Mouse (Mus musculus) ES-CJ7 (cell line): ENCODE measurements around the gene Ccdc3.

Source experiments
- DNase-seq: peaks from one replicate; pipeline ENCODE4 v3.0.0; 2011; ENCODE audit warnings: low read depth, low spot score

The Ccdc3 gene

GRCm38 (mm10) chr2:5161002-5161745 is 23.6 kb downstream of the Ccdc3 start:
- DNase-seq, result peak; percentile 54

GRCm38 (mm10) chr2:5161908-5162674 is 24.5 kb downstream of the Ccdc3 start:
- no peak for DNase-seq

- DNase-seq, result peak; percentile 51
Observed at GRCm38 (mm10) chr2:5162756-5163155, 25.2 kb downstream of the Ccdc3 start.

- no peak for DNase-seq
Observed at GRCm38 (mm10) chr2:5165941-5166361, 28.4 kb downstream of the Ccdc3 start.

- no peak for DNase-seq
Observed at GRCm38 (mm10) chr2:5166796-5167195, 29.2 kb downstream of the Ccdc3 start.

- DNase-seq, result no peak
Observed at GRCm38 (mm10) chr2:5170815-5171214, 33.2 kb downstream of the Ccdc3 start.

- DNase-seq, result peak; percentile 56
Observed at GRCm38 (mm10) chr2:5171301-5172000, 33.9 kb downstream of the Ccdc3 start.

- no peak for DNase-seq
Observed at GRCm38 (mm10) chr2:5172773-5173172, 35.2 kb downstream of the Ccdc3 start.

GRCm38 (mm10) chr2:5174716-5175115 is 37.1 kb downstream of the Ccdc3 start:
- DNase-seq, result no peak

- no peak for DNase-seq
Observed at GRCm38 (mm10) chr2:5181462-5182443, 44.2 kb downstream of the Ccdc3 start.

- no peak for DNase-seq
Observed at GRCm38 (mm10) chr2:5184166-5184565, 46.6 kb downstream of the Ccdc3 start.

- no peak for DNase-seq
Observed at GRCm38 (mm10) chr2:5185631-5186030, 48.1 kb downstream of the Ccdc3 start.

- DNase-seq, result no peak
Observed at GRCm38 (mm10) chr2:5192156-5192555, 54.6 kb downstream of the Ccdc3 start.

GRCm38 (mm10) chr2:5193071-5193470 is 55.5 kb downstream of the Ccdc3 start:
- DNase-seq, result no peak

GRCm38 (mm10) chr2:5194701-5195215 is 57.2 kb downstream of the Ccdc3 start:
- DNase-seq, result no peak

GRCm38 (mm10) chr2:5197486-5197885 is 59.9 kb downstream of the Ccdc3 start:
- DNase-seq, result no peak

- DNase-seq, result no peak
Observed at GRCm38 (mm10) chr2:5199289-5199688, 61.7 kb downstream of the Ccdc3 start.

GRCm38 (mm10) chr2:5200817-5201364 is 63.3 kb downstream of the Ccdc3 start:
- no peak for DNase-seq

GRCm38 (mm10) chr2:5203146-5203545 is 65.6 kb downstream of the Ccdc3 start:
- DNase-seq, result no peak

GRCm38 (mm10) chr2:5204941-5205340 is 67.4 kb downstream of the Ccdc3 start:
- no peak for DNase-seq

- no peak for DNase-seq
Observed at GRCm38 (mm10) chr2:5206651-5207050, 69.1 kb downstream of the Ccdc3 start.
